Mouse (Mus musculus) erythroid progenitor cell, adult 5-6 weeks (primary cell): ENCODE measurements around the gene Cenpq. TPM values are rescaled to one million over a fixed set of nuclear protein-coding genes. Genes with fewer than 3 reads are reported as not detected.

ENCODE experiments used
- ATAC-seq: replicated peaks from 2 replicates; pipeline ENCODE4 v1.8.0; 2016; ENCODE audit warnings: moderate number of reproducible peaks, mild to moderate bottlenecking, moderate TSS enrichment, inconsistent platforms; ENCODE audit not compliant: poor library complexity, low FRiP score, severe bottlenecking
- total RNA-seq, 2 experiments: library from RNA; stranded (forward) in 1 of 2; stranded (reverse) in 1 of 2; fragments of 150-400 nt in 1 of 2; fragments of 186-747, 209-891 nt in 1 of 2; gene quantifications; 2 replicates each; pipeline versions ENCODE4 v1.2.3 to v1.2.4; 2015 to 2017; ENCODE audit warnings: low replicate concordance in 2 of 2

Gene Cenpq
- total RNA-seq (2015; ENCODE audit: low replicate concordance) (49.7 and 60.8 TPM in 2 replicates), total RNA-seq (2017; ENCODE audit: low replicate concordance) (59.7 and 69.2 TPM in 2 replicates)

- peak; percentile 95 for ATAC-seq
Measured at GRCm38 (mm10) chr17:40934420-40935231, at the start of gene Cenpq, which contains the start of gene Mut. TSS of gene Cenpq (minus strand) at chr17:40935047. TSS of gene Mut (plus strand) at chr17:40934685.

DNA sequence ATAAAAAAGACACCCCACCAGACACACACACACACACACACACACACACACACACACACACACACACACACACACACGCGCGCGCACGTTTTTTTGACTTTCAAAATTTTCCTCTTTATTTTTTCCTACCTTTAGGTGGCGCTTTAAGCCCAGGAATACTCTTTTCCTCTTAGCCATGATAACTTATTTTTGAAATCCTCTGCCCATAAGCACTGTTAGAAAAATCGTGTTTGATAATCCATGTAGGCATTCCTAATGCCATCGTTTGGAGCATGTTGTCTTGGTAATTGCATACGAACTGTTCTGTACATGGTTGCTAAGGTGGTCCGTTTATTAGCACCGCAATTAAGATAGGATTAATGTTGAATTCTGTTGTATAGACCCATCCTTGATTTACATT, 43.1 kb upstream of the Cenpq start:
- ATAC-seq, result no peak

DNA sequence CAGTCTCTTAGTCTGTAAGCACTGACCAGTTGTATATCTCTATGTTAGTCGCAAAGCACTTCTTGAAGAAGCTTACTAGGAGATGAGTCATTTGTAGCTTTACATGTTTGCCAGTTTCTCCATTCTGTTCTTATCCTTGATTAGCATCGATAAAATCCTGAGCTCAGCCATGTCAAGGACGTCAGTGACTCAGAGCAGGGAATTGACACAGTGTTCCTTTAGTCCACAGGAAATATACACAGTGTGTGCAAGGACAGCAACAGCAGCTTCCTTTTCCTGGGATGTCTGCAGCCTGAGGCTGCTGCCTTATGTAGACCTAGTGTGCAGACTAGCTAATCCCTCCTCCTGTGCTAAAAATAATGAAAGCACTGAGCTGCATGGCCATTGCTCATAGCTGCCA, 13.7 kb upstream of the Cenpq start:
- ATAC-seq, result no peak

DNA sequence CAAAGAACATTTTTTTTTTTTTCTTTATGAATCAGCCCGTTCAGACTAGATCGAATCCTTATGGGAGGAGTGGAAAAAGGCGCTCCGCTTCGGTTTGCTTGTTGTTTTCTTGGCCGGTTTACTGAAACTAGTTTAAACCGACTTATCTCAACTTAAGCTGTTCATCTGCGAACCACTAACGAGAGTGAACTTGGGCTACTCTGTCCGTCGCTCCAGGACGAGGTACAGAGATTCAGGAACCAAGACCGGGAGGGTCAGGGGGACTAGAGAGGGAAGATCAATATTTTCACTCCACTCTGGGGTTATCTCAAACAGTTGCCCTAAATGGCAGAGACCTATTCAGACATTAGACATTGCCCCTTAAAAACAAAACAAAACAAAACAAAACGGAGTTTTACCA, 862 bp downstream of the Cenpq start:
- peak; percentile 64 for ATAC-seq

GRCm38 (mm10) chr17:40915499-40915898, 19.3 kb downstream of the Cenpq start:
- no peak for ATAC-seq

- no peak for ATAC-seq
Measured at GRCm38 (mm10) chr17:40914250-40914649, 20.6 kb downstream of the Cenpq start, which contains the start of gene Glyatl3. TSS of gene Glyatl3 (minus strand) at chr17:40914350.

DNA sequence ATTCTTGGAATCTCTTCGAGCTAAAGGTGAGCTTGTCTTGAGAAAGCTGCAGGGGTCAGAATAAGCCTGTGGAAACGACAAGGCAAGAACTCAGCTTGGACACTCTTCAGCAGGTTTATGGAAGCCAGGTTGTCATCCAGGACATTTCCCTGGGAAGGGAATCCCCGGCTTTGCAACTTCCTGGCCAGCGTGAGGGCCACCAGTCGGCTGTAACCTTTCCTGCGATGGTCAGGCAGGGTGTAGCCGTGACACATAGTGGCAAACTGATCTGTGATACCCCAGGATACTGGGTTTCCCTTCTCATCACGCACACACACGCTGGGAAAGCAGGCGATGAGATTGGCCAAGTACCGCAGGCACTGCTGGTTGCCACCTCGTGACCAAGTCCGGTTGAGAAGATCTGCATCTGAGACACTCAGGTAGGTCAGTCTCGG, 30.1 kb downstream of the Cenpq start:
- ATAC-seq, result no peak

- ATAC-seq, result no peak
Measured at GRCm38 (mm10) chr17:40904056-40904597, 30.7 kb downstream of the Cenpq start.

- no peak for ATAC-seq
Measured at GRCm38 (mm10) chr17:40903345-40903744, 31.5 kb downstream of the Cenpq start.

GRCm38 (mm10) chr17:40899783-40900363, 35.0 kb downstream of the Cenpq start:
- no peak for ATAC-seq

- ATAC-seq, result 0 out of 2 replicates have a peak, but pooled peaks have one; percentile 49
Measured at GRCm38 (mm10) chr17:40896863-40897262, 38.0 kb downstream of the Cenpq start.

DNA sequence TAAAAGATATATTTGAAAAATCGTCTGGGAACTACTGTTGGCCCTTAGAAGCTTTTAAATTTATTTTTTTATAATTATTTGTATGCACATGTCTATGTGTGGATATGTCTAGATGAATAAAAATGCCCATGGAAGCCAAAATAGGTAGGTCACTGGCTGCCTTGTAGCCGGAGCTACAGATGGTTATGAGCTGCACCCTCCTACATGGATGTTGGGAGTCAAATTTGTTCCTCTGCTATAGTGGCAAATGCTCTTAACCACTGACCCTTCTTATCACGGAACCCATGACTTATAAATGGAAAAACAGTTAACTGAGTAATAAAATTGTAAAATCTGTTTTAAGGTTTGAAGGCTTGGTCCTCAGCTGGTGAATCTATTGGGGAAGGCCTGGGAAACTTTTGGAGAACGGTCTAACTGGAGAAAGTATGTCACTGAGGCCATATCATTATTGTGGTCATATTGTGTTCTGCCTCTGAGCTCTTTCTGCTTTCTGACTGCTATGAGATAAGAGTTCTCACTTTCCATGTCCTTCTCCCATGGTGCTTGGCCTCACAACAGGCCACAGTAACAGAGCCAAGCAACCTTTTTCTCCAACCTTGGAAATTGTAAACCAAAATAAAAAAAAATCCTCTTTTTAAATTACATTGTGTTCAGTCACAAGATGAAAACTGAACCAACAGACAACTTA, 46.9 kb downstream of the Cenpq start:
- no peak for ATAC-seq

- ATAC-seq, result no peak
Measured at GRCm38 (mm10) chr17:40885155-40885554, 49.7 kb downstream of the Cenpq start.

DNA sequence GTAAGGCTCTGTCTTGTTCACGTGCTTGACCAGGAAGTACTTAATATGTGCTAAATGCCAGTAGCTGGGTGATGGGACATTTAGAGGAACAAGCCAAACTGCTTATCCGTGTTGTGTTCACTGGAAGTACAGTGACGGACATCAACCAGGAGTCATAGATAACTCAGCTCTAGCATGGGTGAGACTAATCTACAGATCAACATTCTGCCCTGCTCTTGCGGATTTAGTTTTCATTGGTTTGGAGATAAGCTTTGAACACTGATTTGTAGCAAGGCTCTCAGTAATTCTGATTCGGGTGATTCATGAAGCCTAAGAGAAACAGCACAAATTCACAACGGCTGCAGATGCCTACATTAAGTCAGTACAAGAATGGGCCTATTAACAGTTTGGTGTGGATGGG, 52.7 kb downstream of the Cenpq start:
- ATAC-seq, result no peak

- peak; percentile 94 for ATAC-seq
Measured at GRCm38 (mm10) chr17:40879924-40880691, 54.7 kb downstream of the Cenpq start, which contains the start of gene 9130008F23Rik. TSS of gene 9130008F23Rik (minus strand) at chr17:40880559.

DNA sequence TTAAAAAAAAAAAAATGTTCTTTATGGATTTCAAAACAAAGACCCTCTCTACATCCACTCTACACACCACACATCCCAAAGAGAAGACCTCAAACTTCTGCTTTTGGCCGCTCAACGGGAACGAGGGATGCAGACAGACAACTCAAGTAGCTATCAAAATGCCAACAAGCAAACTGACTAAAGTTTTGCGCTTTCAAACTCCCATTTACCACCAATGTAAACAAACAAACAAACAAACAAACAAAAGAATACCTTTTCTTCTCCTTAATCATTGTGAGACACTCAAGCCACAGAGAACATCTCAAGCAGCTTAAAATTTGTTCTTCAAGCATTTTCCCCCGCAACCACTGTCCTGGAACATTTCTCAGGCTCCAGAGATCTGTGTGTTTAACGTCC, 55.3 kb downstream of the Cenpq start:
- ATAC-seq, result no peak

DNA sequence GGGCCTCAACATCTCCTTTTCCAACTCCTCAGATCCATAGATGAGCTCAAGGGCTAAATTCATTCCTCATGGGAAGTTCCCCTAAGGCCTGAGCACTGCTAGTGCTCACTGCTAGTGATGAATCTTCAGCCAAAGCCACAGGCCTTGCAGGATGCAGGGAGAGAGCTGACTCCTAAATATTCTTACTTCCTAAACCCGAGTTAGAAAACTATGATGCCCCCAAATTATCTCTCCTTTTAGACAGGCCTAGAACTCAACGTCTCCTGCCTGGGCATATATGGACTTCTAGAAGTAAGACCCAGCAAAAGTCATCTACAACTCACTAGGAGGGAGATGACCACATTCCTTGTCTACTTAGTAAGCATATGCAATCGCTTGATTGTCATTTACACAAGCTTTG, 57.1 kb downstream of the Cenpq start:
- ATAC-seq, result no peak

DNA sequence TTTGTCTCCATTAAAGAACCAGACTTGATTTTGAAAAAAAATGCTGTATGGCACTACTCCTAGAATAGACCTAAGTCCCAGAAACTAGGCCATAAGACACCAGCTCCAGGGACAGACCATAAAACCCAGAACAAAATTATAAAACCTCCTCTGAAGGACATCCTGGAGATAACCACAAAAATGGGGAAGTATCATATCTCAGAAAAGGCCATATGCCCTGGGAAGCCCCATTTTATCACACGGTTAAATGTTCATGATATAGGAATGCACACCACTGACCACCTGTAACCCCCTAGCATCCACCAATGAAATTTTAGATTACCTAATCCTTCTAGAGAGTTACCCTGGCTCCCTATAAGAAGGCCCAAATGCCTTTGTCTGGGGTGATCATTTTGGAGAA, 59.3 kb downstream of the Cenpq start:
- no peak for ATAC-seq

DNA sequence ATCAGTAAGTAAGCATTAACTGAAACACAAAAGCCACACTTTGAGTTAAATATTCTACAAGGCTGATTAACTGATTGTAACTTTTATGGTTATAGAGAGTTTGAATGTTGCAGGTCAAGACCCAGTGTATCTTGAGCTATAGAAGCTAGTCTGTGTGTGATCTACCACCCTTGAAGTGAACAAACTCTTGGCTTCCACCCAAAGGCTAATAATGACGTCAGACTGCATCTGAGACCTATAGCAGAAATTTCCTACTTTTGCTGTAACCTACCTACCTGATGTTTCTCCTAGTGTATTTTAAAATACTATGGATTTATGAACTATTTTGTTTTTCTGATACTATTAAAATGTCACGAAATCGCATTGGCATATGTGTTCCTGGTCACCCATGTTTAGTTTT, 60.1 kb downstream of the Cenpq start:
- no peak for ATAC-seq
